Mouse (Mus musculus) liver, embryonic 14.5 days (tissue): ENCODE results near the gene Hspb9. TPM values are rescaled to one million over a fixed set of nuclear protein-coding genes. Genes with fewer than 3 reads are reported as not detected.

Source experiments
- ATAC-seq: fragments of 200-750 bp; cut with Nextera tagmentation; 2 replicates; pipeline ENCODE4 v1.8.0; 2017; ENCODE audit warnings: moderate number of reproducible peaks, mild to moderate bottlenecking, moderate library complexity; ENCODE audit not compliant: insufficient read depth
- DNase-seq, 3 experiments: peaks; one replicate each; pipeline ENCODE4 v3.0.0-alpha.2; 2012 to 2013; ENCODE audit warnings: low read depth in 3 of 3, low spot score in 3 of 3
- H3K27ac ChIP-seq: fragments of 300-500 bp; sonication (generic); 2 replicates; pipeline ENCODE4 v1.5.1; 2014; ENCODE audit warnings: moderate library complexity, mild to moderate bottlenecking, control low read depth, inconsistent platforms
- H3K27me3 ChIP-seq: fragments of 300-500 bp; sonication (generic); 2 replicates; pipeline ENCODE4 v1.6.1; 2014; ENCODE audit warnings: mild to moderate bottlenecking, low read length, moderate library complexity; ENCODE audit not compliant: control insufficient read depth, insufficient read depth
- H3K36me3 ChIP-seq: fragments of 300-500 bp; sonication (generic); replicated peaks from 2 replicates; pipeline ENCODE4 v1.6.1; 2014; ENCODE audit warnings: low read depth; ENCODE audit not compliant: control insufficient read depth, insufficient read depth
- H3K4me1 ChIP-seq, 2 experiments: fragments of 200-500 bp in 1 of 2; fragments of 300-500 bp in 1 of 2; sonication (generic) in 1 of 2; replicated peaks; 2 replicates each; pipeline ENCODE4 v1.6.1; 2012 to 2014; ENCODE audit warnings: antibody characterized with exemption in 1 of 2, inconsistent platforms in 1 of 2, low read length in 1 of 2; ENCODE audit not compliant: control insufficient read depth in 2 of 2, insufficient read depth in 2 of 2
- H3K4me2 ChIP-seq: fragments of 300-500 bp; sonication (generic); 2 replicates; pipeline ENCODE4 v1.6.1; 2014; ENCODE audit warnings: low read depth, mild to moderate bottlenecking, control low read depth, moderate library complexity
- H3K4me3 ChIP-seq, 2 experiments: fragments of 200-500 bp in 1 of 2; fragments of 300-500 bp in 1 of 2; sonication (generic) in 1 of 2; 2 replicates each; pipeline ENCODE4 v1.5.1; 2012 to 2014; ENCODE audit warnings: low read depth in 2 of 2, low read length in 2 of 2, mild to moderate bottlenecking in 2 of 2, control low read depth in 1 of 2, inconsistent platforms in 1 of 2, moderate library complexity in 1 of 2; ENCODE audit not compliant: insufficient read depth in 1 of 2
- H3K9ac ChIP-seq: fragments of 300-500 bp; sonication (generic); replicated peaks from 2 replicates; pipeline ENCODE4 v1.6.1; 2014; ENCODE audit warnings: mild to moderate bottlenecking, control low read depth, moderate library complexity
- H3K9me3 ChIP-seq: fragments of 300-500 bp; sonication (generic); 2 replicates; pipeline ENCODE4 v1.6.1; 2016; ENCODE audit warnings: low read length, mixed read lengths; ENCODE audit not compliant: control insufficient read depth
- CTCF ChIP-seq: IDR thresholded peaks from 2 replicates; pipeline ENCODE4 v1.5.1; 2016; ENCODE audit warnings: antibody characterized with exemption, low read depth, control low read depth
- EP300 ChIP-seq: IDR thresholded peaks from 2 replicates; pipeline ENCODE4 v1.6.1; 2016; ENCODE audit warnings: antibody characterized with exemption, low read depth
- WGBS: fragments of 180-500 bp; shearing (Covaris S2); extraction: QIAGEN DNeasy Blood & Tissue Kit; methylation state at CpG from one replicate; pipeline ENCODE4 v1.1.7; 2014; ENCODE audit not compliant: insufficient replicate concordance; 5-methylcytosine and 5-hydroxymethylcytosine counted together
- polyA plus RNA-seq, 2 experiments: library from polyadenylated mRNA; depleted of rRNA in 1 of 2; stranded (reverse) in 1 of 2; unstranded in 1 of 2; fragments of >200 nt; fragmentation: Nextera tagmentation in 1 of 2; extraction: Ambion mirVana in 1 of 2; gene quantifications; 2 replicates each; pipeline versions ENCODE4 v1.2.1 to v1.2.3; 2012 to 2014

The Hspb9 gene
- polyA plus RNA-seq, 2 experiments, result 0.14 TPM; not detected in 1

- DNase-seq (no peak), ATAC-seq (no peak)
- H3K4me2 ChIP-seq, result no peak overlapping the region
- H3K27me3 ChIP-seq, result peaks cover 16% of the 10 kb centered on the region
- 70% methylated on average over 16 of the region's 16 CpGs for whole genome bisulfite sequencing
- no peak overlapping the region for H3K9ac ChIP-seq
- TF ChIP-seq EP300, result no peak
- TF ChIP-seq CTCF, result no peak
- H3K36me3 ChIP-seq, result no peaks in the 10 kb centered on the region
- H3K4me1 ChIP-seq, result 0 out of 4 replicates have a peak, but pooled peaks cover 0 to 5% of the 10 kb centered on the region in 2 experiments
- H3K27ac ChIP-seq, result no peak overlapping the region
- no peaks in the 10 kb centered on the region for H3K9me3 ChIP-seq
- no peak overlapping the region for H3K4me3 ChIP-seq
Measured at GRCm38 (mm10) chr11:100750127-100750526, 36.5 kb downstream of the Hspb9 start.

- no peak for DNase-seq
- Histone ChIP-seq H3K4me2 (no peak overlapping the region), H3K4me3 (no peak overlapping the region), H3K4me1 (0 out of 4 replicates have a peak, but pooled peaks cover 0 to 3% of the 10 kb centered on the region in 2 experiments), H3K9me3 (no peaks in the 10 kb centered on the region), H3K9ac (no peak overlapping the region), H3K27ac (no peak overlapping the region), H3K27me3 (peaks cover 17% of the 10 kb centered on the region), H3K36me3 (no peaks in the 10 kb centered on the region)
- 45% methylated on average over 10 of the region's 10 CpGs for WGBS
- no peak for ATAC-seq
- TF ChIP-seq EP300, result no peak
- no peak for TF ChIP-seq CTCF
Measured at GRCm38 (mm10) chr11:100752294-100752693, 38.6 kb downstream of the Hspb9 start.

- DNase-seq (no peak), ATAC-seq (no peak)
- H3K27me3 ChIP-seq, result peaks cover 29% of the 10 kb centered on the region
- H3K9ac ChIP-seq, result no peak overlapping the region
- no peak overlapping the region for H3K4me2 ChIP-seq
- WGBS, result 66% methylated on average over 12 of the region's 12 CpGs
- TF ChIP-seq CTCF, result no peak
- TF ChIP-seq EP300, result no peak
- H3K27ac ChIP-seq, result no peak overlapping the region
- H3K4me1 ChIP-seq, result no peaks in the 10 kb centered on the region; a peak in 1 of 4 replicates
- no peaks in the 10 kb centered on the region for H3K9me3 ChIP-seq
- no peaks in the 10 kb centered on the region for H3K36me3 ChIP-seq
- H3K4me3 ChIP-seq, result no peak overlapping the region
Measured at GRCm38 (mm10) chr11:100754021-100754692, 40.5 kb downstream of the Hspb9 start.

DNA sequence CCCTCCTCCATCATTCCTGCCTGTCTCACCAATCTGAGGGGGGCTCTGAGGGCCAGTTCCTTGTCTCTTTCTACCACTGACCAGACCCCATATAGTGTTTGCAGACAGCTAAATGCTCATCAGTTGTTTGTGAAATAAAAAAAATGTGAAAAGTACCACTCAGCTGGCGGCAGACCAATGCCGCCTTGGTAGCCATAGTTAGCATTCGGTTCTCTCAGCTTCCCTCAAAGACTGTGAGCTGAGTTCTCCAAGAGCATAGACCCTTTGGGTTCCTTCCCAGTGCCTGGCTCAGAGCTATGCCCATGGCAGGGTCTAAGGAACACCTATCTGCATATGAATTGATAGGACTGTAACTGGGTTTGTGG lies 41.0 kb downstream of the Hspb9 start:
- Histone ChIP-seq H3K9ac (no peak overlapping the region), H3K27ac (no peak overlapping the region), H3K27me3 (peaks cover 29% of the 10 kb centered on the region), H3K4me2 (no peak overlapping the region), H3K36me3 (no peaks in the 10 kb centered on the region), H3K9me3 (no peaks in the 10 kb centered on the region), H3K4me1 (peaks cover 0 to 1% of the 10 kb centered on the region in 2 experiments; a peak in 3 of 4 replicates), H3K4me3 (no peak overlapping the region)
- ATAC-seq (no peak), DNase-seq (no peak)
- TF ChIP-seq CTCF (no peak), EP300 (no peak)
- WGBS, result 72% methylated on average over 3 of the region's 3 CpGs

DNA sequence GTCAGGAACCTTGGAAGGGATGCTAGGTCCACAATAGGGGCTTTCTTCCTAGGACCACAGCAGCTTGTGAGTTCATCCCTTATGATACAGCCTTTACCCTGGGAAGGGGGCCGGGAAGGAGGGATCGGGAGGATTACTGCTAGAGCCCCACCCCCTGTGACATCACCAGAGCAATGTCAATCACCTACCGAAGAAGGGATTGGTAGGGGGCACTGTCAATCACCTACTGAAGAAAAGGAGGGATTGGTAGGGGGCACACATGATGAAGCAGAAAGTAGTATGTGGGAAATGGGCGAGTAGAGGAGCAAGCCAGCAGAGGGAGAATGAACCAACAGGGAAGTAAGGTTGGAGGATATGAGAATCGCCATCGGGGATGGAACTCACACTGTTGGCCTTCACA lies 42.8 kb downstream of the Hspb9 start:
- no peak overlapping the region for H3K9ac ChIP-seq
- DNase-seq, result no peak
- H3K4me1 ChIP-seq, result peaks cover 0 to 4% of the 10 kb centered on the region in 2 experiments; a peak in 3 of 4 replicates
- no peak overlapping the region for H3K4me3 ChIP-seq
- H3K27ac ChIP-seq, result no peak overlapping the region
- H3K9me3 ChIP-seq, result no peaks in the 10 kb centered on the region
- ATAC-seq, result no peak
- TF ChIP-seq CTCF (no peak), EP300 (no peak)
- peaks cover 34% of the 10 kb centered on the region for H3K27me3 ChIP-seq
- WGBS, result 48% methylated on average over 6 of the region's 6 CpGs
- H3K36me3 ChIP-seq, result no peaks in the 10 kb centered on the region
- H3K4me2 ChIP-seq, result no peak overlapping the region
